Mouse (Mus musculus): ENCODE data around the gene Bmpr1b. TPM values are rescaled to one million over a fixed set of nuclear protein-coding genes. Genes with fewer than 3 reads are reported as not detected.

Bmpr1b gene
- total RNA-seq, 2 experiments from 2014 or later, result 4.8 to 7.8 TPM

GRCm38 (mm10) chr3:142114190-142114589 is 55.0 kb downstream of the Bmpr1b start:
- no peak for DNase-seq (ENCODE audit: low spot score)

DNA sequence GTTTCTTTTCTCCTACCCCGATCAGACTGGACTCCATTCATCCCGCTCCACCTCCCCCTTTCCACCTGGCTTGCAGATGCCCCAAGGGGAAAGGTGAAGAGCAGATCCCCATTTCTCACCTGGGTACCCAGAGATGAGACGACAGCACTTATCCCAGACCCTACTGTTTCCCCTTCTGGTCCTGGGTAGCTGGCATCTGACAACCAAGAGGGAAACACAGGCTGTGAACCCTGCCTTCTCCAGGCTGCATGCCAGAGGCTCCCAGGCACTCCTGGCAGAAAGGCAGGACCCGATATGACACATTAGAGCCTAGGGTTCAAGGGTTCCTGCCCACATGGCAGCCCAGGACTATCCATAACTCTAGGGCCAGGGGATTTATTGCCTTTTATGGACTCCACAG is 56.0 kb downstream of the Bmpr1b start:
- no peak for DNase-seq (ENCODE audit: low spot score)

GRCm38 (mm10) chr3:142106227-142106626 is 63.0 kb downstream of the Bmpr1b start:
- no peak for DNase-seq (ENCODE audit: low spot score)

DNA sequence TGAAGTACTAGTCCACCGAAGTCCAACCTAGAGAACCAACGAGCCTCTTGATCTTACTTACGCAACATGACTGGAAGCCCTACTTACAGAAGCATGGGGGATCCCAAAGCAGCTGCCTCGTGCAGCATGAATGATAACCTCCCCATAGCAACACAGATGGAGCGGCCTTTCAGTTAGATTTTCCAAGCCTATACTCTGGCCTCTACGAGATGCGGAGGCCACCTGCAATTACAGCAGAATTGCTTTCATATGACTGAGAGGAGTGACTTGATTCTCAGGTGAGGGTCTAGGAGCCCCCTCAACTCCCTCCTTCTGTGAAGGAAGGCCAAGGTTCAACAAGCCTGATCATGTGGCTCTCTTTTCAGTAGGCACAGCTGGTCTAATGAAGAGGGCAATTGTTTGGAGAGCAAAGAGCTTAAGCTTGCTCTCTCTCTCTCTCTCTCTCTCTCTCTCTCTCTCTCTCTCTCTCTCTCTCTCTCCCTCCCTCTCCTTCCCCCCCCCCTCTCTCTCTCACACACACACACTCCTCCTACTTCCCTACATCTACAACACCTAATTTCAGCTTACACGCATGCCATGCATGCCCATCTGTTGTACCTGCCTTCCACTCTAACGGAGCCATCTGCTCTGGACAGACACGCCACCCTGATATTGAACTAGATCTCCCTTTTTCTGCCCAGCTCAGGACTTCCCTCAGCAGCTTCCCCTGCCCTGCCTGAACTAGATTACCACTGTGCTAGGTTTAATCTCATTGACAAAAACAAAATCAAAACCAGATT is 65.0 kb downstream of the Bmpr1b start:
- DNase-seq (ENCODE audit: low spot score), result no peak

GRCm38 (mm10) chr3:142103622-142104021 is 65.6 kb downstream of the Bmpr1b start:
- DNase-seq (ENCODE audit: low spot score), result no peak

GRCm38 (mm10) chr3:142099151-142099550 is 70.1 kb downstream of the Bmpr1b start:
- DNase-seq (ENCODE audit: low spot score), result no peak

DNA sequence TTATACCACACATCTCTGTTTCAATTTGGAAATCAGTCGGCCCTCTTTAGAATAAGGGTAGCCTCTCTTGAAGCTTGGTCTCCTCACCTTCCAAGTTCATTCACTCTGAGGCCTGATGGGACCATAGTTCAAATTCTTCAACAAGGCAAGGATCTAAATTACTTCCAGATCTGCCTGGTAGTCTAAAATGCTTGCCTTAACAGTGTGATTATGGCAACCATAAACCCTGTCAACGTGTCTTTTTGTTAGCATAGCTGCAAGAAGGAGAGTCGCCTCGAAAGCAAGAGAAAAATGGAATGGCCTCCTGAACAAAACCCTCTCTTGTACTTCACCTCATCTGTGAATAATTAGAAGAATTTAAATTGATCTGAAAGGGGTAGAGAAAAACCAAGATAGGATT is 75.2 kb downstream of the Bmpr1b start:
- DNase-seq (ENCODE audit: low spot score), result no peak

DNA sequence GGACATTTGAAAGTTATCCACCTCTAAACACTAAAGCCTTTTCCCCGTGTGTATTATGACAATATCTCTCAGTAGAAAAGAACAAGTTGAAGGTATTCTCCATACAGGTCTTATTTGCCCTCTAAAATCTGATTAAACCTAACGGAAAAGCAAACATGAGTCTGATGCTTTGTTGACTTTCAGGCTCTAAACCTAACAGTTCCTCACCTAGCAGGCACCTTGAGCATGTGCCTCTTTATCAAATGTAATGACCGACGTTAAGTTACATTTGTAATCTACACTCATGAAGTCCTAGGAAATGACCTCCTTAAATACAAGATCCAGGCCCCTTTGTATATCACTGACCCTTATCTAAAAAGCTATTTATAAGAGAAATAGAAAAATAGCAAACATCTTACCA is 79.5 kb downstream of the Bmpr1b start:
- DNase-seq (ENCODE audit: low spot score), result no peak

DNA sequence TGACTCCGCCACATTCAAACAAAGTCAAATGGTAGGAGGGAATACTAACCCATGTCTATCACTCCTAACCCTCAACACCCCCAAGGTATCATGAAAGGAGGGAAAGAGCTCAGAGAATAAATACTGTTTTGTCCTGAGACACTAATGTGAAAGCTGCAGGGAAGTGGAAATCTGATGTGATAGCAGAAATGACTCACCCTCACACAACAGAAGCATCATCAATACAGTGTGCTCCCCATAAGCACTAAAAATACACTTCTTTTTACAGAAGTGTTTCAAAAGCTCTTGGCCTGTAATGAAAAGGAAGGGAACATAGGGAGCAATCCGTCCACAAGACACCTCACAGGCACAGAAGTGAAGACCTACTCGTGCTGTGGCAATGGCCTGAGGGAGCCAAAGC is 83.3 kb downstream of the Bmpr1b start:
- DNase-seq (ENCODE audit: low spot score), result no peak

- no peak for DNase-seq (ENCODE audit: low spot score)
Measured at GRCm38 (mm10) chr3:142084091-142084490, 85.1 kb downstream of the Bmpr1b start.

- DNase-seq (ENCODE audit: low spot score), result no peak
Measured at GRCm38 (mm10) chr3:142077723-142078302, 91.4 kb downstream of the Bmpr1b start.

DNA sequence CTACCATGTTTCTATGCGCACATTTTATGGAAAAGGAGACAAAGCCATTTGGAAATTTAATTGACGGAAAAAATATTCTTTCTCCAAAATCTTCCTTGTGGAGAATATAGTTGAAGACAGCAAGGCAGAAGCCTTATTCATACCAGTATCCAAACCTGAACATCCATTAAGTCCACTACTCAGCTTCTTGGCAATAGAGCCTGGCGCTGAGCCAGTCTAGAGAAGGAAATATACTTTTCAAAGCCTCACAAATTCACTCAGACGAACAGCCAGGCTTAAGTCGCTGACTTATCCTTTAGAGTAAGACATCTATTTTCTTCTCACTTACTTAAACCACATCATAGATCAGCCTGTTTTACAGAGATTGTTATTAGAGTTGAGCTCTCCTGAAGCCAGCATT is 97.6 kb downstream of the Bmpr1b start:
- DNase-seq (ENCODE audit: low spot score), result no peak

DNA sequence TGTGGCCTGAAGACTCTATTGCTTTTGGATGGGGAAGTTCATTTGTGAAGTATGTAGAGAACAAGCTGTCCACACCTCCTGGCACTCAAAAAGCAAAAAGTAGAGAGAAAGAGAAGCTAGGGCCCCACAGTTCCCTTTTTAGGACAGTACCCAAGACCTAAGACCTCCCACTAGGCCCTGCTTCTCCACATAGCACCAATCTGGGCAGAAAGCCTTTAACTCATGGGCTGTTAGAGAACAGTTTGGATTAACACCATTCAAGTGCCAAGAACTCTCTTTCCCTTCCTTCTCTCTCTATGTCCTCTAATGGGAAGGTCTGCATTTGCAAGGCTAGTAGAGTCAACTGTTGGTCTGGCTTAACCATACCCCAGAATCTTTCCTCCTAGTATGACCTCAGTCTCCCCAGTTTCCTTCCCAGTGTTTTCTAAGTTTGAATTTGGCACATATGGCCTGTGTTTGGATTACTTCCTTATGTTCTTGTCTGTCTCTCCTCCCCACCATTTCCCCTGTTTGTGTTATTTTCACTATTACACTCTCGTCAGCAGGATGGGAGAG is 102.4 kb downstream of the Bmpr1b start:
- DNase-seq (ENCODE audit: low spot score), result no peak

DNA sequence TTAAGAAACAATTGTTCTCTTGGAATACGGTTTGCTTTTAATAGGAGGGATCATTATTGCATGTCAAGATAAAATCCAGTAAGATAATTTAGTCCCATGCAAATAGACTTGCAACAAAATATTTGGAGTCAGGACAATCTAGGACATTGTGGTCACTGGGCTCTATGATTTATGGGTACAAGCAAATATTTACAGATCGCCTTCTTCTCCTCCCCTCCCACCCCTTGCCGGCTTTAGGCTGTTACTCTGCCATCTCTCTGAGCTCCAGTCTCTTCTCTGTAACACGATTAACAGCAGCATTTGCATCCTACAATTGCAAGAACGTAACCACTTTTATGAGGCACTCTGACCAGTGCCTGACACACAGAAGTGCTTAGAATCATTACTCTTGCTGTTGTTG is 104.1 kb downstream of the Bmpr1b start:
- DNase-seq (ENCODE audit: low spot score), result no peak

- DNase-seq (ENCODE audit: low spot score), result peak; percentile 50
Measured at GRCm38 (mm10) chr3:142063536-142064226, 105.5 kb downstream of the Bmpr1b start.

- no peak for DNase-seq (ENCODE audit: low spot score)
Measured at GRCm38 (mm10) chr3:142061267-142061666, 108.0 kb downstream of the Bmpr1b start.

GRCm38 (mm10) chr3:142059890-142060289 is 109.3 kb downstream of the Bmpr1b start:
- no peak for DNase-seq (ENCODE audit: low spot score)

- no peak for DNase-seq (ENCODE audit: low spot score)
Measured at GRCm38 (mm10) chr3:142050681-142051080, 118.5 kb downstream of the Bmpr1b start.

DNA sequence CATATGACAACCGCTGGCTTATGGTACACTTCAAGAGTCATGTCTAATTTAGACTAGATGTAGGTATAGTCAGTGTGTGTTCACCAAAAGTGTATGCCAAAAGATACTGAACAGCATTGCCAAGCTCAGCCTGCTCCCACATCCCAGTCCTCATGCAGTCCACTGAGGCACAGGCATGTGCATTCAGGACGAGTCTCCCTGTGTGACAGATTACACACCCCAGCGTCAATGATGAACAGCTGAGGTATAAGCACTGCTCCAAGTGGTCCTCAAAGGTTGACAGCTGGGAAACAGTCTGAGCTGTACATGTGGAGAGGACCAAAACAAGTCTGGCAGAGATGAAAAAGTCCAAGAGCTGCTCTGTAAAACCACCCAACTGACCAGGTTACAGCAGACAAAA is 119.6 kb downstream of the Bmpr1b start:
- DNase-seq (ENCODE audit: low spot score), result no peak

DNA sequence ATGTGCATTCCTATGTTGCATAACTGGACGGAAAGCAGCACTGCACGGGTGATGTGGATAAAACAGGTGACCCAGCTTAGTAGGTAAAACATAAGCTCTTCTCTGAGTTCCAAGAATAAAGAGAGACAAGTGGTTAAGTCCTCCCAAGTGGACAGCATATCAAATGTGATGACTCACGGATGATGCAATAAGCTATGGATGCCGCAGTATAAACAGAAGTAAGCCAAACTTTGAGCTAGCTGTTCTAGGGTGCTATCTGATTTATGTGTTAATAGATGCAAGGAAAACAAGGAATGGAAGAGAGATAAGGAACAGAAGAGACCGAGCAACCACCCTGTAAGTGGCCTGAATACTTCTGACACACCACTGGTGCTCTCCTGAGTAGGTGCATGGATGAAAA is 120.1 kb downstream of the Bmpr1b start:
- no peak for DNase-seq (ENCODE audit: low spot score)

DNA sequence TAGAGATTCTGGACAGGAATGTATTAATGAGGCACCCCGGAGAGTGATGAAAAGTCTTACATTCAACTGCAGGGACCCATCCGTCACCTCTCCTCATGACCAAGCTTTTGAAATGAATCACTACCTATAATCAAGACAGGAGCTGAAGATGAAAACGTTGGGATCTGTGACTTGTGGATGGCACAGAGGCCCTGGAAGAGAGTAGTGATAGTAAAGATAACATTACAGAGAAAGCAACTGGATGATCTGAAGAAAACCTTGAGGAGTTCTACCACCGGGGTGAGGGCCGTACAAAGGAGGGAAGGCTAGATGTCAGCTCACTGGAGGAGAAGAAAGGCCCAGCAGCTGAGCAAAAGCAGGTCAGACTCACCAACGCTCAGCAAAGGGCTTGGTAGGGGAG is 120.7 kb downstream of the Bmpr1b start:
- no peak for DNase-seq (ENCODE audit: low spot score)

DNA sequence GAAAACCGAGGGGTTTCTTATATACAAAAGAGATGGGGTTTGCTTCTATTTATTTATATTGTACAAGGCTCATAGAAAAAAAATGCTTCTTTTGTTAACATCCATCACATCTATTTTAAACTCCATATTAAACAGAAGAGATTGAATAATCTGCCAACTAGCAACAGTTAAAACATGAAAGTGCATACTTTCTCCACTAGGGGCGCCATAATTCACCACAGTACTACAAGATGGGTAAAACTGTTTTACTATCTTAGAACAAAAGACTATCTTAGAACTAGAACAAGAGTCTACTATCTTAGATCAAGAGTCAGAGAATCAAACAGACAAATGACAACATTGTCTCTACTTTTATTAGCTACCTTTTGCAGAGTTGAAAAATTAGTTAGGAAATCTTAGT is 125.8 kb downstream of the Bmpr1b start:
- DNase-seq (ENCODE audit: low spot score), result peak; percentile 6
